8 mouse cellular contexts compared by ENCODE assay signal in the genomic region with DNA sequence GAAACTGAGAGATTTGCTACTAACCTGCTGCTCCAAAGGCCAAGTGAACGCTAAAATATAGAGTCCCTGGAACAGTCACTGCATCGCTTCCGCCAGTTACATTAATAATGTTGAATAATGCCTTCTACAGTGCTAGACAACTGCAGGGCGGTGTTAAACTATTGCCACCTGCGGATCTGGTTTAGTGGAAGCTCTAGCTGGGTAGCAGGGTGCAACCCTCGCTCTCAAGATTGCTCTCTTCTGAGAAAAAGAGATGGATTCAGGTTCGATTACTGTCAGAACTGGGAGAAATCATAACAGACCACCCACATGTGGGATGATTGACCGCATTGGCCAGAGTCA. TPM values are rescaled to one million over a fixed set of nuclear protein-coding genes. Genes with fewer than 3 reads are reported as not detected.
A peak's percentile ranks its signal among the peaks of the same experiment; 100 is the strongest.
DNase-seq lines count a peak whose midpoint lies in the region; ATAC-seq and TF ChIP-seq lines count a peak whose summit lies in the region.

No protein-coding gene starts in this region.

- no peak overlapping the region for H3K4me3 ChIP-seq in thymus, adult 2 months (ENCODE audit: control insufficient read depth, insufficient read depth, low read length)
- H3K4me3 ChIP-seq in liver, embryonic 15.5 days (replicated peaks): peak overlapping the region; percentile 93

- no peak for TF ChIP-seq CTCF in thymus, adult 2 months (IDR thresholded peaks at IDR 0.05; ENCODE audit: borderline replicate concordance, control insufficient read depth, extremely low read depth, insufficient read depth, low read length, poor library complexity)

- 69% methylated on average over 8 of the region's 8 CpGs for WGBS in thymus, adult 2 months
- 55% methylated on average over 8 of the region's 8 CpGs for WGBS in liver, embryonic 15.5 days (ENCODE audit: insufficient replicate concordance)

- peaks cover 4% of the 10 kb centered on the region for H3K4me1 ChIP-seq in thymus, adult 2 months (replicated peaks; ENCODE audit: control insufficient read depth, insufficient read depth, low read length)
- peaks cover 19% of the 10 kb centered on the region for H3K4me1 ChIP-seq in liver, embryonic 15.5 days (replicated peaks)

- no peaks in the 10 kb centered on the region for H3K27me3 ChIP-seq in thymus, adult 2 months (ENCODE audit: control insufficient read depth, insufficient read depth, low read length)
- H3K27me3 ChIP-seq in liver, embryonic 15.5 days: no peaks in the 10 kb centered on the region

- H3K4me2 ChIP-seq in liver, embryonic 15.5 days: peak overlapping the region; percentile 76

- no peak for ATAC-seq in liver, embryonic 15.5 days (ENCODE audit: insufficient read depth)
- no peak for ATAC-seq in frontal cortex, adult (ENCODE audit: low TSS enrichment)

- peak overlapping the region; percentile 82; the same call in 1 of the 2 replicates for H3K9ac ChIP-seq in liver, embryonic 15.5 days

- peak; percentile 18 for DNase-seq in adrenal gland, postnatal 10 days
- no peak for DNase-seq in adrenal gland, postnatal 36 days
- DNase-seq in thymus, postnatal 25 days: peak; percentile 25
- DNase-seq in thymus, adult 2 months: no peak
- no peak for DNase-seq in T-cell, adult 2 months (ENCODE audit: low spot score)
- no peak for DNase-seq in adrenal gland, postnatal 4 days (ENCODE audit: low spot score in 2 of 2)

- no peak for TF ChIP-seq POLR2A in thymus, adult 2 months (IDR thresholded peaks at IDR 0.05; ENCODE audit: control insufficient read depth, extremely low read depth, insufficient read depth, low read length, poor library complexity)

- H3K9me3 ChIP-seq in liver, embryonic 15.5 days (replicated peaks): no peaks in the 10 kb centered on the region

- H3K36me3 ChIP-seq in thymus, adult 2 months (ENCODE audit: control insufficient read depth, insufficient read depth, low read length): 0 out of 2 replicates have a peak, but pooled peaks cover 7% of the 10 kb centered on the region
- H3K36me3 ChIP-seq in liver, embryonic 15.5 days (replicated peaks): peaks cover 8% of the 10 kb centered on the region

- H3K27ac ChIP-seq in thymus, adult 2 months (ENCODE audit: control insufficient read depth, insufficient read depth, low read length): no peak overlapping the region
- no peak overlapping the region for H3K27ac ChIP-seq in liver, embryonic 15.5 days (replicated peaks)

RNA-seq across cellular contexts. Expression of gene Mtif3, which starts 0.3 kb away (rescaled TPM):
- total RNA-seq in adrenal gland, postnatal 10 days (2021): 10 to 100 TPM; 28.9 to 36.7 TPM
- 10 to 100 TPM; 24.0 to 31.5 TPM for total RNA-seq in adrenal gland, postnatal 36 days (2021)
- polyA plus RNA-seq in thymus, adult 2 months (2012; rRNA removed): 10.7 and 13.0 TPM in 2 replicates
- 9.4 and 11.6 TPM in 2 replicates for polyA plus RNA-seq in liver, embryonic 15.5 days (2015; fragmentation: Nextera tagmentation; extraction: Ambion mirVana)
- total RNA-seq in adrenal gland, postnatal 4 days (2021): 10 to 100 TPM; 26.2 to 27.9 TPM

RNA-seq across cellular contexts. Expression of gene Gtf3a, which starts 15.5 kb away (rescaled TPM):
- 10 to 100 TPM; 34.8 to 39.8 TPM for total RNA-seq in adrenal gland, postnatal 10 days (2021)
- total RNA-seq in adrenal gland, postnatal 36 days (2021): 10 to 100 TPM; 26.6 to 33.1 TPM
- 85.9 and 108 TPM in 2 replicates for polyA plus RNA-seq in thymus, adult 2 months (2012; rRNA removed)
- polyA plus RNA-seq in liver, embryonic 15.5 days (2015; fragmentation: Nextera tagmentation; extraction: Ambion mirVana): 44.6 and 47.4 TPM in 2 replicates
- total RNA-seq in adrenal gland, postnatal 4 days (2021): 10 to 100 TPM; 40.7 to 45.2 TPM

Comparison
In these comparisons a context has a peak if more than half of its experiments do, and no peak if none do; other contexts are left out.
1. DNase-seq: peak in adrenal gland, postnatal 10 days (single experiment) and thymus, postnatal 25 days (single experiment); none in adrenal gland, postnatal 36 days (0 of 2), thymus, adult 2 months (single experiment), T-cell, adult 2 months (single experiment) and adrenal gland, postnatal 4 days (0 of 2).